Mouse (Mus musculus) frontal cortex, postnatal 25 days (tissue): ENCODE data around the gene Cd163l1.

Source experiments
- DNase-seq, 2 experiments: peaks; one replicate each; pipeline ENCODE4 v3.0.0; 2022; ENCODE audit warnings: low spot score in 2 of 2

Cd163l1 gene

GRCm38 (mm10) chr7:140217967-140218366 is at the start of gene Cd163l1:
Cd163l1 (plus strand) TSS chr7:140218267.
- DNase-seq, result no peak

- no peak for DNase-seq
Observed at GRCm38 (mm10) chr7:140169386-140169785, 48.7 kb upstream of the Cd163l1 start.

GRCm38 (mm10) chr7:140170863-140171262 is 47.2 kb upstream of the Cd163l1 start:
- no peak for DNase-seq

GRCm38 (mm10) chr7:140172936-140173335 is 45.1 kb upstream of the Cd163l1 start, which contains the start of gene Olfr523:
Olfr523 (plus strand) TSS chr7:140173217.
- DNase-seq, result no peak

- DNase-seq, result no peak
Observed at GRCm38 (mm10) chr7:140179176-140179575, 38.9 kb upstream of the Cd163l1 start.

- no peak for DNase-seq
Observed at GRCm38 (mm10) chr7:140180692-140181091, 37.4 kb upstream of the Cd163l1 start.

GRCm38 (mm10) chr7:140184206-140184605 is 33.9 kb upstream of the Cd163l1 start:
- no peak for DNase-seq

- DNase-seq, result peak in 1 of 2 experiments; percentile 22
Observed at GRCm38 (mm10) chr7:140186646-140187620, 31.1 kb upstream of the Cd163l1 start.

GRCm38 (mm10) chr7:140187721-140188390 is 30.2 kb upstream of the Cd163l1 start:
- no peak for DNase-seq

GRCm38 (mm10) chr7:140188391-140189328 is 29.4 kb upstream of the Cd163l1 start:
- no peak for DNase-seq

- DNase-seq, result no peak
Observed at GRCm38 (mm10) chr7:140190435-140190834, 27.6 kb upstream of the Cd163l1 start.

GRCm38 (mm10) chr7:140192445-140192844 is 25.6 kb upstream of the Cd163l1 start:
- no peak for DNase-seq

GRCm38 (mm10) chr7:140192851-140193250 is 25.2 kb upstream of the Cd163l1 start:
- DNase-seq, result no peak

GRCm38 (mm10) chr7:140194031-140194430 is 24.0 kb upstream of the Cd163l1 start:
- DNase-seq, result no peak

- no peak for DNase-seq
Observed at GRCm38 (mm10) chr7:140196002-140196401, 22.1 kb upstream of the Cd163l1 start.

GRCm38 (mm10) chr7:140201090-140201489 is 17.0 kb upstream of the Cd163l1 start:
- DNase-seq, result no peak

- DNase-seq, result no peak
Observed at GRCm38 (mm10) chr7:140205864-140206263, 12.2 kb upstream of the Cd163l1 start, which contains the start of gene Olfr524. Olfr524 (minus strand) TSS chr7:140205964.

- DNase-seq, result no peak
Observed at GRCm38 (mm10) chr7:140206904-140207303, 11.2 kb upstream of the Cd163l1 start.

- no peak for DNase-seq
Observed at GRCm38 (mm10) chr7:140208153-140208552, 9.9 kb upstream of the Cd163l1 start.

GRCm38 (mm10) chr7:140208677-140209076 is 9.4 kb upstream of the Cd163l1 start:
- DNase-seq, result no peak

GRCm38 (mm10) chr7:140213841-140214240 is 4.2 kb upstream of the Cd163l1 start:
- no peak for DNase-seq
